In the genomic region with DNA sequence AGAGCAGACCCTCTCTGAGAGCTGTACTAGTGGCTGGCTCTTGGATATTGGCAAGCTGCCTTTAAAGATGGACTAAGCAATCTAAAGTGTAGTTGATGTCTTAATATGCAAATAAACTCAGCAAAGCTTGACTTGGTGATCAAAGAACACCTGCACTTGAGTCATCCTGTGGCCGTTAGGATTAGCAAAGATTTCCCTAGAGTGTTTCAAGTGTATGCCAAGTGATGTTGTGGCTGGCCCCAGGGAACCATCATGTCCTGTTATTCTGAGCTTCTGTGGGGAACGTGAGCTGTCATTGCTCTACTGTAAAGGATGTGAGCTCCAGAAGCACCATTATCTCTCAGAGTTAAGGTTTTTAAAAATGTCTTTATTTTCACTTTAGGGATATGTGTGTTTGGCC, we compare ENCODE assay signal across 24 mouse cellular contexts.
"Had no signal": no experiment of that assay in that cellular context is flagged by ENCODE, and none has a peak within 500 bp of the region (broad histone marks: within the 10 kb centered on the region; RNA-seq: fewer than 3 reads in every experiment).

No protein-coding gene starts in this region.

- H3K9ac ChIP-seq: heart, embryonic 12.5 days; hindbrain, embryonic 12.5 days; hindbrain, embryonic 14.5 days; intestine, embryonic 15.5 days; limb, embryonic 13.5 days; limb, embryonic 15.5 days had no signal

- ATAC-seq: hindbrain, embryonic 16.5 days; inflammation-experienced regulatory T-cells, adult 6 months; intestine, embryonic 15.5 days; intestine, postnatal 0 days had no signal

- H3K27me3 ChIP-seq: heart, embryonic 12.5 days; hindbrain, embryonic 12.5 days; intestine, embryonic 15.5 days; limb, embryonic 13.5 days; limb, embryonic 15.5 days had no signal

- H3K36me3 ChIP-seq: heart, embryonic 10.5 days; heart, embryonic 12.5 days; hindbrain, embryonic 10.5 days; hindbrain, embryonic 12.5 days; intestine, embryonic 15.5 days; limb, embryonic 13.5 days; limb, embryonic 15.5 days had no signal

- H3K4me2 ChIP-seq: heart, embryonic 12.5 days; hindbrain, embryonic 12.5 days; hindbrain, embryonic 14.5 days; intestine, embryonic 15.5 days; limb, embryonic 13.5 days; limb, embryonic 15.5 days had no signal

- H3K27ac ChIP-seq: gastrocnemius, adult 2 months; heart, embryonic 10.5 days; hindbrain, embryonic 10.5 days; hindbrain, embryonic 12.5 days; hindbrain, embryonic 14.5 days; intestine, embryonic 15.5 days; limb, embryonic 13.5 days; limb, embryonic 15.5 days had no signal

- H3K4me1 ChIP-seq: heart, embryonic 10.5 days; heart, embryonic 12.5 days; hindbrain, embryonic 10.5 days; hindbrain, embryonic 12.5 days; intestine, embryonic 15.5 days; limb, embryonic 13.5 days; limb, embryonic 15.5 days had no signal

- H3K9me3 ChIP-seq: heart, embryonic 10.5 days; heart, embryonic 12.5 days; hindbrain, embryonic 10.5 days; hindbrain, embryonic 12.5 days; intestine, embryonic 15.5 days; limb, embryonic 13.5 days; limb, embryonic 15.5 days had no signal

- H3K4me3 ChIP-seq: gastrocnemius, adult 2 months; heart, embryonic 10.5 days; heart, embryonic 12.5 days; hindbrain, embryonic 10.5 days; hindbrain, embryonic 12.5 days; intestine, embryonic 15.5 days; limb, embryonic 13.5 days; limb, embryonic 15.5 days had no signal

- DNase-seq: gastrocnemius, adult 2 months; gastrocnemius, postnatal 10 days; gastrocnemius, postnatal 25 days; heart, adult 18-20 months; heart, postnatal 10 days; heart, postnatal 4 days; kidney, adult 18-20 months; kidney, adult 8-10 months; kidney, postnatal 10 days; kidney, postnatal 25 days; layer of hippocampus, adult 9-11 months; layer of hippocampus, postnatal 36 days; left cerebral cortex, postnatal 4 days had no signal
